Mouse (Mus musculus) ES-Bruce4 (cell line): ENCODE measurements around the gene Krtcap2.

Source experiments
- CTCF ChIP-seq: IDR thresholded peaks from one replicate; pipeline ENCODE4 v1.8.1; 2011; ENCODE audit warnings: low read depth, low read length
- POLR2A ChIP-seq: IDR thresholded peaks from one replicate; pipeline ENCODE4 v1.8.1; 2011; ENCODE audit warnings: low read length; ENCODE audit not compliant: insufficient read depth

DNA sequence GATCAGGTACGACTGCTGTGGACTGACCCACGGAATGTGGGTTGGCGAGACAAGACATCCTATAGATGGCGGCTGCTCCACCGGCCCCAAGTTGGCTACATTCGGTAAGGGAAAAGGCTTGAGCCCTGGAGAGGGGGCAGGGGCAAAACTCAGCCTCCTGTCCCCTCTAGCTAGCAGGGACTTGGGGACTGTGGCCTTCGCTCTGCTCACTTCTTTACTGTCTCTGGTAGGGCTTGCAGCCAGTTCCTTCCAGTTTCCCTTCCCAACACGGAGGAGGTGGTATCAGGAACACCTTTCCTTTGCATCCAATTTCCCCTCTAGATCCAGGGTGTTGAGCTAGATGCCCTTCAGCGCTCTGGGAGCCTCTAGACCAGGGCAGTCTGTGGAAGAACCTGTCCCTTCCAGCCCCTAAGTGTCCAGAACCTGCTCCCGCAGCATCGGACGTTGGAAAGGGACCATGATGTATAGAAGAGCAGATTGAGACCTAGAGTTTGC lies 20.4 kb upstream of the Krtcap2 start:
- TF ChIP-seq CTCF: no peak
- no peak for TF ChIP-seq POLR2A
